Mouse (Mus musculus) stomach, postnatal 0 days (tissue): ENCODE measurements at regions not wholly inside any gene's neighbourhood (a gene's known extent, or its start where the extent isn't known, plus 50 kb on each side); places are given as distances from the start of the nearest gene placed in this dataset.

Source experiments
- CTCF ChIP-seq: IDR thresholded peaks from 2 replicates; pipeline ENCODE4 v1.5.1; 2016; ENCODE audit warnings: antibody characterized with exemption, low read depth, mild to moderate bottlenecking, moderate library complexity
- EP300 ChIP-seq: optimal IDR thresholded peaks from 2 replicates; pipeline ENCODE3; 2016; ENCODE audit warnings: antibody characterized with exemption

DNA sequence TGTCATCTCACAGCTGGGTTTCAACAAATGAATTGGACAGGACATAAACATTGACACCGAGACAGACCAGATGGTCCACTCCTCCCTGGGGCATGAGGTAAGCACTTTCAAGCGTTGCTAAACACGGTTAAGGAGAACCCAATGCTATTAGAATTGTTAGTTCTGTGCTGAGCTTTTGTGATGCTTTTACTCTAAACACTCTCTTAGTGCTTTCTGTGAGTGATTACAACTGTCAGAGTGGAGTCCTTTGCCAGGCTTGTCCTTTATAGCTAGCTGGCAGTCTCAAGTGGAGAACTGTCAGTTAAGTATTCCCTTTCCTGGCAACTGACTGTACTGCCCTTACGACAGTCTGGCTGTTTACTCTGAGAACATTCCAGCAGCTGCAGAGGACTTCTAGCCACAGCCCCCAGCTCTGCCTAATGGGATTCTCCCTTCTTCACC, 95.6 kb upstream of the Ccng1 start:
- TF ChIP-seq CTCF (no peak), EP300 (no peak)
